7 mouse cellular contexts compared by ENCODE assay signal in genomic region chr13:21401636-21402286, GRCm38 (mm10). TPM values are rescaled to one million over a fixed set of nuclear protein-coding genes. Genes with fewer than 3 reads are reported as not detected.
DNase-seq lines count a peak whose midpoint lies in the region; ATAC-seq and TF ChIP-seq lines count a peak whose summit lies in the region.

No protein-coding gene starts in this region.

- H3K36me3 ChIP-seq in spleen, adult 2 months (ENCODE audit: control insufficient read depth, insufficient read depth, low read length) = no peaks in the 10 kb centered on the region
- peaks cover 17% of the 10 kb centered on the region for H3K36me3 ChIP-seq in embryonic facial prominence, embryonic 13.5 days
- H3K36me3 ChIP-seq in intestine, embryonic 15.5 days = no peaks in the 10 kb centered on the region; the same call in 1 of the 2 replicates
- peaks cover 6% of the 10 kb centered on the region; the same call in 1 of the 2 replicates for H3K36me3 ChIP-seq in neural tube, embryonic 14.5 days (ENCODE audit: control insufficient read depth, insufficient read depth, low read length)

- peaks cover 1% of the 10 kb centered on the region; the same call in 1 of the 2 replicates for H3K27me3 ChIP-seq in spleen, adult 2 months (ENCODE audit: control insufficient read depth, insufficient read depth, low read length)
- H3K27me3 ChIP-seq in embryonic facial prominence, embryonic 13.5 days = no peaks in the 10 kb centered on the region
- H3K27me3 ChIP-seq in intestine, embryonic 15.5 days (replicated peaks) = no peaks in the 10 kb centered on the region
- H3K27me3 ChIP-seq in neural tube, embryonic 14.5 days (ENCODE audit: control insufficient read depth, insufficient read depth, low read length) = no peaks in the 10 kb centered on the region

- peaks cover 1% of the 10 kb centered on the region for H3K4me1 ChIP-seq in spleen, adult 2 months (ENCODE audit: control insufficient read depth, insufficient read depth, insufficient read length)
- peaks cover 9% of the 10 kb centered on the region for H3K4me1 ChIP-seq in embryonic facial prominence, embryonic 13.5 days
- H3K4me1 ChIP-seq in intestine, embryonic 15.5 days (replicated peaks) = 0 out of 2 replicates have a peak, but pooled peaks cover 2% of the 10 kb centered on the region
- peaks cover 11% of the 10 kb centered on the region for H3K4me1 ChIP-seq in neural tube, embryonic 14.5 days (ENCODE audit: control insufficient read depth, insufficient read depth, low read length)

- DNase-seq in spleen, adult 2 months (ENCODE audit: low read depth in 1 of 2, low spot score in 2 of 2) = no peak
- DNase-seq in spleen, postnatal 10 days (ENCODE audit: low spot score in 2 of 2) = no peak
- DNase-seq in urinary bladder, postnatal 25 days (ENCODE audit: low spot score) = no peak

- WGBS in spleen, adult 2 months = 31% methylated on average over 12 of the region's 12 CpGs
- WGBS in embryonic facial prominence, embryonic 13.5 days = 14% methylated on average over 12 of the region's 12 CpGs
- 10% methylated on average over 12 of the region's 12 CpGs for WGBS in intestine, embryonic 15.5 days
- WGBS in neural tube, embryonic 14.5 days = 23% methylated on average over 12 of the region's 12 CpGs

- H3K4me3 ChIP-seq in spleen, adult 2 months (ENCODE audit: extremely low read depth, insufficient read depth, insufficient read length) = peak overlapping the region; percentile 96
- H3K4me3 ChIP-seq in embryonic facial prominence, embryonic 13.5 days = peak overlapping the region; percentile 83
- peak overlapping the region; percentile 80 for H3K4me3 ChIP-seq in intestine, embryonic 15.5 days (replicated peaks)
- H3K4me3 ChIP-seq in neural tube, embryonic 14.5 days (ENCODE audit: low read depth, low read length) = peak overlapping the region; percentile 93

- peak overlapping the region; percentile 94 for H3K9ac ChIP-seq in embryonic facial prominence, embryonic 13.5 days
- H3K9ac ChIP-seq in intestine, embryonic 15.5 days = peak overlapping the region; percentile 87
- H3K9ac ChIP-seq in neural tube, embryonic 14.5 days (replicated peaks; ENCODE audit: low read depth, low read length) = peak overlapping the region; percentile 80

- H3K9me3 ChIP-seq in embryonic facial prominence, embryonic 13.5 days = no peaks in the 10 kb centered on the region
- no peaks in the 10 kb centered on the region for H3K9me3 ChIP-seq in intestine, embryonic 15.5 days
- no peaks in the 10 kb centered on the region for H3K9me3 ChIP-seq in neural tube, embryonic 14.5 days (ENCODE audit: control insufficient read depth, low read length)

- no peak for TF ChIP-seq POLR2A in spleen, adult 2 months (IDR thresholded peaks at IDR 0.05; ENCODE audit: low read depth, low read length)

- H3K27ac ChIP-seq in spleen, adult 2 months (ENCODE audit: insufficient read depth, low read length) = no peak overlapping the region
- 0 out of 2 replicates have a peak overlapping the region, but pooled peaks have one; percentile 63 for H3K27ac ChIP-seq in embryonic facial prominence, embryonic 13.5 days
- peak overlapping the region; percentile 72; the same call in 1 of the 2 replicates for H3K27ac ChIP-seq in intestine, embryonic 15.5 days
- no peak overlapping the region for H3K27ac ChIP-seq in neural tube, embryonic 14.5 days (ENCODE audit: low read depth, low read length)

- peak overlapping the region; percentile 64 for H3K4me2 ChIP-seq in embryonic facial prominence, embryonic 13.5 days
- peak overlapping the region; percentile 62 for H3K4me2 ChIP-seq in intestine, embryonic 15.5 days (replicated peaks)
- H3K4me2 ChIP-seq in neural tube, embryonic 14.5 days (ENCODE audit: low read depth, low read length) = peak overlapping the region; percentile 87

- no peak for TF ChIP-seq CTCF in spleen, adult 2 months (IDR thresholded peaks at IDR 0.05; ENCODE audit: extremely low read depth, insufficient read depth, insufficient read length, insufficient replicate concordance)

- no peak for ATAC-seq in embryonic facial prominence, embryonic 13.5 days (ENCODE audit: insufficient number of reproducible peaks, insufficient read depth, low FRiP score, low TSS enrichment, low read depth)
- peak; percentile 46 for ATAC-seq in intestine, embryonic 15.5 days
- peak; percentile 19; the same call in 1 of the 2 replicates for ATAC-seq in neural tube, embryonic 14.5 days (ENCODE audit: low read depth)
- no peak for ATAC-seq in monocyte, adult 5-6 weeks (replicated peaks; ENCODE audit: insufficient number of reproducible peaks, low FRiP score, low TSS enrichment, poor library complexity, severe bottlenecking)

RNA-seq across cellular contexts. Expression of gene Zkscan3, which starts 0.8 kb away (rescaled TPM):
- polyA plus RNA-seq in spleen, adult 2 months (2012; rRNA removed) = 12.5 and 15.2 TPM in 2 replicates
- 103 and 108 TPM in 2 replicates for polyA plus RNA-seq in embryonic facial prominence, embryonic 13.5 days (2015; fragmentation: Nextera tagmentation; extraction: Ambion mirVana)
- 66.9 and 71.5 TPM in 2 replicates for polyA plus RNA-seq in intestine, embryonic 15.5 days (2015; fragmentation: Nextera tagmentation; extraction: Ambion mirVana)
- polyA plus RNA-seq in neural tube, embryonic 14.5 days (2014; fragmentation: Nextera tagmentation; extraction: Ambion mirVana) = 66.5 and 70.2 TPM in 2 replicates
- 32.1 to 66.2 TPM (median 42.5 TPM) in 3 replicates for total RNA-seq in monocyte, adult 5-6 weeks (2017)

RNA-seq across cellular contexts. Expression of gene Pgbd1, which starts 39.1 kb away (rescaled TPM):
- 0.13 and 0.28 TPM in 2 replicates for polyA plus RNA-seq in spleen, adult 2 months (2012; rRNA removed)
- 3.2 and 4.6 TPM in 2 replicates for polyA plus RNA-seq in embryonic facial prominence, embryonic 13.5 days (2015; fragmentation: Nextera tagmentation; extraction: Ambion mirVana)
- 2.2 and 2.3 TPM in 2 replicates for polyA plus RNA-seq in intestine, embryonic 15.5 days (2015; fragmentation: Nextera tagmentation; extraction: Ambion mirVana)
- 4.1 and 4.6 TPM in 2 replicates for polyA plus RNA-seq in neural tube, embryonic 14.5 days (2014; fragmentation: Nextera tagmentation; extraction: Ambion mirVana)
- 1.1 TPM in 1 of 3 replicates, not detected in the others for total RNA-seq in monocyte, adult 5-6 weeks (2017)

RNA-seq across cellular contexts. Expression of gene Zscan12, which starts 39.1 kb away (rescaled TPM):
- 0.38 and 0.62 TPM in 2 replicates for polyA plus RNA-seq in spleen, adult 2 months (2012; rRNA removed)
- 12.8 and 13.6 TPM in 2 replicates for polyA plus RNA-seq in embryonic facial prominence, embryonic 13.5 days (2015; fragmentation: Nextera tagmentation; extraction: Ambion mirVana)
- 8.6 and 8.7 TPM in 2 replicates for polyA plus RNA-seq in intestine, embryonic 15.5 days (2015; fragmentation: Nextera tagmentation; extraction: Ambion mirVana)
- polyA plus RNA-seq in neural tube, embryonic 14.5 days (2014; fragmentation: Nextera tagmentation; extraction: Ambion mirVana) = 11.4 and 13.3 TPM in 2 replicates
- total RNA-seq in monocyte, adult 5-6 weeks (2017) = 4.3 to 8.4 TPM (median 7.9 TPM) in 3 replicates

RNA-seq across cellular contexts. Expression of gene Zscan26, which starts 51.8 kb away (rescaled TPM):
- 6.7 and 8.5 TPM in 2 replicates for polyA plus RNA-seq in spleen, adult 2 months (2012; rRNA removed)
- 36.7 and 40.2 TPM in 2 replicates for polyA plus RNA-seq in embryonic facial prominence, embryonic 13.5 days (2015; fragmentation: Nextera tagmentation; extraction: Ambion mirVana)
- polyA plus RNA-seq in intestine, embryonic 15.5 days (2015; fragmentation: Nextera tagmentation; extraction: Ambion mirVana) = 26.5 and 27.2 TPM in 2 replicates
- polyA plus RNA-seq in neural tube, embryonic 14.5 days (2014; fragmentation: Nextera tagmentation; extraction: Ambion mirVana) = 23.0 and 25.3 TPM in 2 replicates
- 33.0 to 51.1 TPM (median 36.4 TPM) in 3 replicates for total RNA-seq in monocyte, adult 5-6 weeks (2017)

RNA-seq across cellular contexts. Expression of gene Olfr1367, which starts 55.1 kb away (rescaled TPM):
- not detected in 2 replicates for polyA plus RNA-seq in spleen, adult 2 months (2012; rRNA removed)
- not detected in 2 replicates for polyA plus RNA-seq in embryonic facial prominence, embryonic 13.5 days (2015; fragmentation: Nextera tagmentation; extraction: Ambion mirVana)
- polyA plus RNA-seq in intestine, embryonic 15.5 days (2015; fragmentation: Nextera tagmentation; extraction: Ambion mirVana) = not detected in 2 replicates
- polyA plus RNA-seq in neural tube, embryonic 14.5 days (2014; fragmentation: Nextera tagmentation; extraction: Ambion mirVana) = not detected in 2 replicates
- total RNA-seq in monocyte, adult 5-6 weeks (2017) = not detected in 3 replicates

Comparison
In these comparisons a context has a peak if more than half of its experiments do, and no peak if none do; other contexts are left out.
1. H3K27ac ChIP-seq: peak in embryonic facial prominence, embryonic 13.5 days (single experiment) and intestine, embryonic 15.5 days (single experiment); none in spleen, adult 2 months (single experiment) and neural tube, embryonic 14.5 days (single experiment).
2. ATAC-seq: peak in intestine, embryonic 15.5 days (single experiment) and neural tube, embryonic 14.5 days (single experiment); none in embryonic facial prominence, embryonic 13.5 days (single experiment) and monocyte, adult 5-6 weeks (single experiment).
3. Peak in every context shown above with its lines, with median percentiles within 50 percentile points of each other: H3K4me3 ChIP-seq, H3K4me2 ChIP-seq and H3K9ac ChIP-seq.